Mouse (Mus musculus): ENCODE results near the gene Rsph6a. TPM values are rescaled to one million over a fixed set of nuclear protein-coding genes. Genes with fewer than 3 reads are reported as not detected.
"Not testable (repeated sequence)": the region's sequence is repeated elsewhere in the genome, so short reads cannot be mapped to it uniquely, and the experiment has no call there.

Rsph6a gene
- total RNA-seq, 2 experiments from 2014 or later = not detected

- no peak for DNase-seq (ENCODE audit: low spot score in 2 of 2)
Measured at GRCm38 (mm10) chr7:19046286-19047069, 8.0 kb upstream of the Rsph6a start.

- DNase-seq (ENCODE audit: low spot score in 2 of 2) = no peak
Measured at GRCm38 (mm10) chr7:19048006-19048527, 6.4 kb upstream of the Rsph6a start.

- no peak for DNase-seq (ENCODE audit: low spot score in 2 of 2)
Measured at GRCm38 (mm10) chr7:19049252-19049651, 5.2 kb upstream of the Rsph6a start.

GRCm38 (mm10) chr7:19050172-19050571 is 4.3 kb upstream of the Rsph6a start:
- DNase-seq (ENCODE audit: low spot score in 2 of 2) = no peak

- no peak for DNase-seq (ENCODE audit: low spot score in 2 of 2)
Measured at GRCm38 (mm10) chr7:19051161-19051560, 3.3 kb upstream of the Rsph6a start.

- DNase-seq (ENCODE audit: low spot score in 2 of 2) = no peak
Measured at GRCm38 (mm10) chr7:19052345-19053135, 1.9 kb upstream of the Rsph6a start.

GRCm38 (mm10) chr7:19053136-19053532 is 1.4 kb upstream of the Rsph6a start:
- no peak for DNase-seq (ENCODE audit: low spot score in 2 of 2)

GRCm38 (mm10) chr7:19054777-19055076 is 237 bp downstream of the Rsph6a start:
- DNase-seq (ENCODE audit: low spot score in 2 of 2) = no peak

GRCm38 (mm10) chr7:19055108-19055507 is 618 bp downstream of the Rsph6a start:
- DNase-seq (ENCODE audit: low spot score in 2 of 2) = no peak

GRCm38 (mm10) chr7:19057405-19057804 is 2.9 kb downstream of the Rsph6a start:
- DNase-seq (ENCODE audit: low spot score in 2 of 2) = no peak

- DNase-seq (ENCODE audit: low spot score in 2 of 2) = no peak
Measured at GRCm38 (mm10) chr7:19065896-19066295, 11.4 kb downstream of the Rsph6a start.

GRCm38 (mm10) chr7:19067063-19067462 is 12.6 kb downstream of the Rsph6a start:
- no peak for DNase-seq (ENCODE audit: low spot score in 2 of 2)

GRCm38 (mm10) chr7:19067935-19068334 is 13.4 kb downstream of the Rsph6a start:
- no peak for DNase-seq (ENCODE audit: low spot score in 2 of 2)

GRCm38 (mm10) chr7:19068707-19069106 is 14.2 kb downstream of the Rsph6a start:
- no peak for DNase-seq (ENCODE audit: low spot score in 2 of 2)

- no peak for DNase-seq (ENCODE audit: low spot score in 2 of 2)
Measured at GRCm38 (mm10) chr7:19069500-19069899, 15.0 kb downstream of the Rsph6a start.

GRCm38 (mm10) chr7:19071024-19071423 is 16.5 kb downstream of the Rsph6a start:
- DNase-seq (ENCODE audit: low spot score in 2 of 2) = not testable (repeated sequence)

- DNase-seq (ENCODE audit: low spot score in 2 of 2) = no peak
Measured at GRCm38 (mm10) chr7:19073504-19073903, 19.0 kb downstream of the Rsph6a start.

GRCm38 (mm10) chr7:19074494-19074893 is 20.0 kb downstream of the Rsph6a start:
- DNase-seq (ENCODE audit: low spot score in 2 of 2) = no peak

GRCm38 (mm10) chr7:19075231-19075630 is 20.7 kb downstream of the Rsph6a start:
- no peak for DNase-seq (ENCODE audit: low spot score in 2 of 2)

GRCm38 (mm10) chr7:19075723-19076585 is 21.5 kb downstream of the Rsph6a start, which contains the start of gene Dmwd:
Dmwd (plus strand) TSS chr7:19076227.
- peak; percentile 83 to 87 for DNase-seq (ENCODE audit: low spot score in 2 of 2)

- no peak for DNase-seq (ENCODE audit: low spot score in 2 of 2)
Measured at GRCm38 (mm10) chr7:19076586-19076991, 22.1 kb downstream of the Rsph6a start.
